Mouse (Mus musculus) limb, embryonic 11.5 days (tissue): ENCODE measurements around the gene Kifap3. TPM values are rescaled to one million over a fixed set of nuclear protein-coding genes. Genes with fewer than 3 reads are reported as not detected.
"Not testable (repeated sequence)": the region's sequence is repeated elsewhere in the genome, so short reads cannot be mapped to it uniquely, and the experiment has no call there.

Source experiments
- ATAC-seq: fragments of 200-750 bp; cut with Nextera tagmentation; 2 replicates; pipeline ENCODE4 v1.8.0; 2017; ENCODE audit warnings: low read depth; ENCODE audit not compliant: insufficient number of reproducible peaks, low FRiP score, low TSS enrichment
- DNase-seq: peaks from one replicate; pipeline ENCODE4 v3.0.0-alpha.2; 2015; ENCODE audit warnings: low spot score
- H3K27ac ChIP-seq: fragments of 300-500 bp; sonication (generic); replicated peaks from 2 replicates; pipeline ENCODE4 v1.5.1; 2014; ENCODE audit warnings: low read depth, mild to moderate bottlenecking, low read length
- H3K27me3 ChIP-seq: fragments of 300-500 bp; sonication (generic); 2 replicates; pipeline ENCODE4 v1.6.1; 2014; ENCODE audit warnings: mild to moderate bottlenecking, low read length, mixed read lengths; ENCODE audit not compliant: control insufficient read depth, insufficient read depth
- H3K36me3 ChIP-seq: fragments of 300-500 bp; sonication (generic); 2 replicates; pipeline ENCODE4 v1.6.1; 2014; ENCODE audit warnings: mild to moderate bottlenecking, low read length, moderate library complexity, mixed read lengths; ENCODE audit not compliant: control insufficient read depth, insufficient read depth
- H3K4me1 ChIP-seq: fragments of 300-500 bp; sonication (generic); 2 replicates; pipeline ENCODE4 v1.6.1; 2014; ENCODE audit warnings: low read length, mixed read lengths; ENCODE audit not compliant: control insufficient read depth, insufficient read depth
- H3K4me2 ChIP-seq: fragments of 300-500 bp; sonication (generic); 2 replicates; pipeline ENCODE4 v1.6.1; 2014; ENCODE audit warnings: low read depth, mild to moderate bottlenecking, moderate library complexity; ENCODE audit not compliant: severe bottlenecking
- H3K4me3 ChIP-seq: fragments of 300-500 bp; sonication (generic); 2 replicates; pipeline ENCODE4 v1.5.1; 2014; ENCODE audit warnings: low read depth, low read length
- H3K9ac ChIP-seq: fragments of 300-500 bp; sonication (generic); 2 replicates; pipeline ENCODE4 v1.6.1; 2014; ENCODE audit warnings: mild to moderate bottlenecking, low read length
- H3K9me3 ChIP-seq: fragments of 300-500 bp; sonication (generic); 2 replicates; pipeline ENCODE4 v1.6.1; 2016; ENCODE audit warnings: low read length; ENCODE audit not compliant: control insufficient read depth
- WGBS: fragments of 180-500 bp; shearing (Covaris S2); extraction: QIAGEN DNeasy Blood & Tissue Kit; methylation state at CpG from one replicate; pipeline ENCODE4 v1.1.7; 2014; 5-methylcytosine and 5-hydroxymethylcytosine counted together
- polyA plus RNA-seq: library from polyadenylated mRNA; unstranded; fragments of >200 nt; fragmentation: Nextera tagmentation; extraction: Ambion mirVana; gene quantifications from 2 replicates; pipeline ENCODE4 v1.2.1, GENCODE M21; 2014

Gene Kifap3
- polyA plus RNA-seq: 57.1 and 59.8 TPM in 2 replicates

GRCm38 (mm10) chr1:163779336-163780115 is at the start of gene Kifap3:
Gene Kifap3 (plus strand): TSS chr1:163779583.
- Histone ChIP-seq H3K9ac (peak within 1 kb of the TSS; percentile 76), H3K4me3 (peak within 1 kb of the TSS; percentile 79), H3K36me3 (peaks cover 3% of the 10 kb centered on the region; the same call in 1 of the 2 replicates), H3K4me2 (peak within 1 kb of the TSS; percentile 72), H3K27ac (peak within 1 kb of the TSS; percentile 52), H3K9me3 (no peaks in the 10 kb centered on the region), H3K27me3 (no peaks in the 10 kb centered on the region), H3K4me1 (no peaks in the 10 kb centered on the region)
- 1% methylated on average over 48 of the region's 48 CpGs for WGBS
- DNase-seq: peak; percentile 98
- ATAC-seq: peak; percentile 100

DNA sequence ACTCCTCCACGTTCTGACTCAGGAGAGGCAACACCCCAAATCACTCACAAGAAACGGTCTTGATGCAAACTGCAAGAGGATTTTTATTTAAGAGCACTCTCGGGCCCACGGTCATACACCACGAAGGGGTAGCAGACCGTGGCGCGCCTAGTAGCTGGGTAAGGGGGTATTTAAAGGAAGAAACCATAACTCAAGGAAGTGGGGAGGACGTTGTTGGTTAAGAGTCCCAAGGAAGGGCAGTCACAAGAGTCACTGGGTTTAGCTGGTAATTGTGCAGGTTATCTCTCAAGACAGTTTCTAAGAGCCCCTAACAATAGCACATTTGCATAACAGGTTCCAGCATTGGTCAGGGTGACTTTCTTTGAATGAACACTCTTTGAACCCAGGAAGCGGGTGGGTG is 48.2 kb upstream of the Kifap3 start:
- not testable (repeated sequence) for H3K27me3 ChIP-seq, ATAC-seq, H3K4me2 ChIP-seq, H3K36me3 ChIP-seq, DNase-seq, H3K9me3 ChIP-seq, H3K9ac ChIP-seq, H3K4me3 ChIP-seq, H3K27ac ChIP-seq, H3K4me1 ChIP-seq
- 95% methylated on average over 10 of the region's 10 CpGs for WGBS

DNA sequence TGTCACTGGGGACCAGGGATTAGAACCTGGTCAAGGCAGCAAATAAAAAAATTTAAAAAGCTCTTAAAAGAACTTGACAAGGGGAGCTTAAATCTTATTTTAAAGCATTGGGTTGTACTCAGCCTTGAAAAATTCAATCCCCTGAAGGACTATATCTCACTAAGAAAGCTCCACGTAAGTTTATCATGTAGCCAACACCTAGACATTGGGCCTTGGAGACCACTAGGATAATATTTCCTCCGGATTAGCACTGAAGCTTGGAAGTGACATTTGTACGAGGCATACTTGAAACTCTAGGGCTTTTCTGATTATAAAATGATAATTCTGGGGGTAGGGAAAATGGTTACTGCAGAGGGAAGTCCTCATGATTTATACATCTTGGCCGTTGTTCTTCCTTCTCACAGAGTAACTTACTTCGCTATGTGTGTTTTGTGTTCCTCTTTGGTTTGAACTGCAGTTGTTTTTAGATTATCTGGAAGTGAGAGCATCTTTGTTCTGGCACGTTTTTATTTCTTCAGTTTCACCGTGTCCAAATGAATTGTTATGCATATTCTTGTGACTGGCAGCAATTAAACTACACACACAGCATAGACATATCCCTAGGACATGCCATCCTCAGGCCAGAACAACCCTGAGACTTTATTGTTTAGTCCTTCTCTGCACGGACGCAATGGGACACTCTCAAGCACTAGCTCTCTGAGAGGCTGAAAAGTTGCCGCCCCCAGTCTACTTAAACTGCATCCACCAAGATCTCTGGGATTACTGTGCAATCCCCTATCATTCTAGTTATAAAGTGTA is 42.7 kb upstream of the Kifap3 start:
- no peaks in the 10 kb centered on the region for H3K27me3 ChIP-seq
- H3K9me3 ChIP-seq: peaks cover 2% of the 10 kb centered on the region; the same call in 1 of the 2 replicates
- no peak overlapping the region for H3K4me2 ChIP-seq
- H3K27ac ChIP-seq: no peak overlapping the region
- H3K36me3 ChIP-seq: no peaks in the 10 kb centered on the region
- no peak for ATAC-seq
- H3K9ac ChIP-seq: no peak overlapping the region
- no peak for DNase-seq
- no peak overlapping the region for H3K4me3 ChIP-seq
- H3K4me1 ChIP-seq: no peaks in the 10 kb centered on the region
- WGBS: 77% methylated on average over 10 of the region's 10 CpGs

GRCm38 (mm10) chr1:163737239-163737533 is 42.2 kb upstream of the Kifap3 start:
- ATAC-seq: no peak
- no peak for DNase-seq
- H3K27me3 ChIP-seq: no peaks in the 10 kb centered on the region
- H3K9ac ChIP-seq: no peak overlapping the region
- no peak overlapping the region for H3K4me2 ChIP-seq
- H3K4me3 ChIP-seq: no peak overlapping the region
- peaks cover 2% of the 10 kb centered on the region; the same call in 1 of the 2 replicates for H3K9me3 ChIP-seq
- H3K27ac ChIP-seq: no peak overlapping the region
- no peaks in the 10 kb centered on the region for H3K36me3 ChIP-seq
- 24% methylated on average over 1 of the region's 1 CpGs for WGBS
- no peaks in the 10 kb centered on the region for H3K4me1 ChIP-seq

- no peak overlapping the region for H3K4me2 ChIP-seq
- no peak overlapping the region for H3K27ac ChIP-seq
- no peaks in the 10 kb centered on the region for H3K27me3 ChIP-seq
- no peak overlapping the region for H3K4me3 ChIP-seq
- H3K4me1 ChIP-seq: no peaks in the 10 kb centered on the region
- H3K36me3 ChIP-seq: no peaks in the 10 kb centered on the region
- H3K9me3 ChIP-seq: no peaks in the 10 kb centered on the region
- ATAC-seq: no peak
- H3K9ac ChIP-seq: no peak overlapping the region
- DNase-seq: no peak
- 76% methylated on average over 4 of the region's 4 CpGs for WGBS
Observed at GRCm38 (mm10) chr1:163751360-163751992, 27.9 kb upstream of the Kifap3 start.

- peaks cover 4% of the 10 kb centered on the region; the same call in 1 of the 2 replicates for H3K4me1 ChIP-seq
- no peaks in the 10 kb centered on the region for H3K27me3 ChIP-seq
- H3K27ac ChIP-seq: peak overlapping the region; percentile 79
- peak; percentile 48 for DNase-seq
- H3K9me3 ChIP-seq: no peaks in the 10 kb centered on the region
- no peaks in the 10 kb centered on the region for H3K36me3 ChIP-seq
- no peak overlapping the region for H3K4me2 ChIP-seq
- H3K9ac ChIP-seq: no peak overlapping the region
- no peak overlapping the region for H3K4me3 ChIP-seq
- peak; percentile 73; the same call in 1 of the 2 replicates for ATAC-seq
- 26% methylated on average over 10 of the region's 10 CpGs for WGBS
Observed at GRCm38 (mm10) chr1:163757462-163758207, 21.7 kb upstream of the Kifap3 start.

DNA sequence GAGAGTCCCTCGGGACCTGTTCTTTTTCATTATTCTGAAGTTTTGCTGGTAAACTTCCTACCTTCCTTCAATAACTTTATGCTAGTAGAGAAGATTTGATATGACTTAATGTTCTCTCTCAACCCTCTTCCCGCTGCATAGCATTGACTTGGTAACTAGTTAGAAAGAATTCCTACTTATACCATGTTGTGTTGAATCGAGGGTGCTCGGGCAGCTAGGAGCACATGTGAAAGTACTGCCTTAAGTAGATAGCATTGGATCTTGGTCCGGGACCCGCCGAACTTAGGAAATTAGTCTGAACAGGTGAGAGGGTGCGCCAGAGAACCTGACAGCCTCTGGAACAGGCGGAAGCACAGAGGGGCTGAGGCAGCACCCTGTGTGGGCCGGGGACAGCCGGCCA is 4.2 kb downstream of the Kifap3 start:
- not testable (repeated sequence) for ATAC-seq
- 95% methylated on average over 8 of the region's 11 CpGs for WGBS

GRCm38 (mm10) chr1:163821365-163821764 is 42.0 kb downstream of the Kifap3 start:
- DNase-seq: no peak
- WGBS: 80% methylated on average over 4 of the region's 4 CpGs
- H3K9ac ChIP-seq: no peak overlapping the region
- H3K36me3 ChIP-seq: no peaks in the 10 kb centered on the region
- H3K9me3 ChIP-seq: no peaks in the 10 kb centered on the region
- no peaks in the 10 kb centered on the region for H3K4me1 ChIP-seq
- H3K4me2 ChIP-seq: no peak overlapping the region
- H3K4me3 ChIP-seq: no peak overlapping the region
- no peak overlapping the region for H3K27ac ChIP-seq
- no peaks in the 10 kb centered on the region for H3K27me3 ChIP-seq
- no peak for ATAC-seq

More for the DNA sequence above, 4.2 kb downstream of the Kifap3 start:
- not testable (repeated sequence) for H3K4me3 ChIP-seq, H3K27me3 ChIP-seq, H3K4me2 ChIP-seq, H3K9me3 ChIP-seq, H3K36me3 ChIP-seq, H3K9ac ChIP-seq, H3K4me1 ChIP-seq, H3K27ac ChIP-seq, DNase-seq
